Mouse (Mus musculus): Measurements from ENCODE around the gene Myo10.

The Myo10 gene

DNA sequence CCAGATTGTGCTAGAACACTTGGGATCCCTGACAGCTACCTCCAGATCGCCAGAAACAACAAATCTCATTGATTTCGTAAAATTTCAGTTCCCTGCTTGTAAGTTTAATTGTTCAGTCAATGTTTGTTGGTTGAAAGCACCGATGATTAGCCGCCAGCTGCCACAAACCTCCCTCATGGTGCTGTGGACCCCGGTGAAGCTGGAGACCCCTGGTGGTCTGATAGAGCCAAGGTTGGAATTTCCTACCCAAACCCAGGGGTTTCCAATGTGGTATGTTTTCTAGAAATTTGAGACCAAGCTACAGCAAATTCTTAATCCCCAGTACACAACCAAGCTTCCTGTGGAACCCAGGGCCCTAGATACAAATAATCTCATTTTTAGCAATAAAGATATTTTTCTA, 179.4 kb downstream of the Myo10 start:
- no peak for DNase-seq (ENCODE audit: low spot score)

DNA sequence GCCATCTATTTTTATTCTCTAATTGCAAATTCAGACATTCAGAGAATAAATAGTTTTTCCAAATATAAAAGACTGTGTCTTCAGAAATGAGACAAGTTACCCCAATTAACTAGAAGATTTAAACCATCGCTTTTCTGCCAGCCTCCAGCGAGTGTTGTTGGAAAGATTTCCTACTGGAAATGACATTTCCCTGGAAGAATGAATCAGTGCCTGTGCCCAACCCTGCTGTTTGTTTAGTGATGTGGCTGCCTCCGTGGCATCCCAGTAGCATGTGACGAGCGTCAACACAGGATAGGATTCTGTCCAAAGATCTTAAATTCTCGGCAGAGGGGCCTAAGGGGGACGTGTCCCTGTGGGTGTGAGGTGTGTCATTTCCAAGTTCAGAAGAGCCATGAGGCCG, 179.9 kb downstream of the Myo10 start:
- no peak for DNase-seq (ENCODE audit: low spot score)

DNA sequence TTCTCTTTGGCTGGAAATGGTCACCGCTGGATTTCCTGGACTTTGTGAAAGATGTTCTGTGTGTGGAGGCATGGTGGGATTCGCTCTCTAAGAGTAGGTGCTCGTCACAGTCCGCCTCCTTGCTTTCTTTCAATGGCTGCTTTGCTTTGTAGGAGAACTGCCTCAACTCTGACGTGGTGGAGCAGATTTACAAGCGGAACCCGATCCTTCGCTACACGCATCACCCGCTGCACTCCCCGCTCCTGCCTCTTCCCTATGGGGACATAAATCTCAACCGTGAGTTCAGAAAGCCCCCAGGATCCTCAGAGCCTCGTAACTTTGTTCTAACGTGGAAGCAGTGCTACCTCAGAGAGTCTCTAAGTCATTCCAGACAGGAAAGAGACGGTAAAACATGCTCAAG, 180.8 kb downstream of the Myo10 start:
- DNase-seq (ENCODE audit: low spot score) = no peak

DNA sequence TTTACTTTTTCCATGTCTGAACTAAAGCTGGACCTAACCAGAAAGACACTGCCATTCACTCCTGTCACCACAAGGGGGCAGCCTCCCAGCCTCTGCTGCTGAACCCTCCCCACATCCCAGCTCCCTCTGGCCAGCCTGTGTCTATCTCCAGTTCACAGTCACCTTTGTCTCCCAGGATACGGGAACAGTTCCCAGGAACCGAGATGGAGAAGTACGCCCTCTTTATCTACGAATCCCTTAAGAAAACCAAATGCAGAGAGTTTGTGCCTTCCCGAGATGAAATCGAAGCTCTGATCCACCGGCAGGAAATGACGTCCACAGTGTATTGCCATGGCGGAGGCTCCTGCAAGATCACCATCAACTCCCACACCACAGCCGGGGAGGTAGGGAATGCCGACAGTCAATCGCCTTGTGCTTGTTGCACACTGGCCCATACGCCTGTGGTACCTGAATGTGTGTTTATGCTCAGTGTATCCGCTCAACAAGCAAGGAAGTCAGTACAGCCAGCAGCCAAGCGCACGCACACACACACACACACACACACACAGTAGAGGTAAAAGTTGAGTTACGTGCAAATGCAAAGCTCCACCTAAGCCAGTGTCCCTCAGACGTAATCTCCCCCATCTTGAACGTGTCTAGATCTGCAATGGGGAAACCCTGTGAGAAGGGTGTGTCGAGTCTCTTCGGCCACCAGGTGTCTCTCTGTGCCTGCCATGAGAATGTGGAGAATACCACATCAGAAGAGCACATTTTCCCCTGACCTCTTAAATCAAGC, 183.2 kb downstream of the Myo10 start:
- peak; percentile 75 for DNase-seq (ENCODE audit: low spot score)

DNA sequence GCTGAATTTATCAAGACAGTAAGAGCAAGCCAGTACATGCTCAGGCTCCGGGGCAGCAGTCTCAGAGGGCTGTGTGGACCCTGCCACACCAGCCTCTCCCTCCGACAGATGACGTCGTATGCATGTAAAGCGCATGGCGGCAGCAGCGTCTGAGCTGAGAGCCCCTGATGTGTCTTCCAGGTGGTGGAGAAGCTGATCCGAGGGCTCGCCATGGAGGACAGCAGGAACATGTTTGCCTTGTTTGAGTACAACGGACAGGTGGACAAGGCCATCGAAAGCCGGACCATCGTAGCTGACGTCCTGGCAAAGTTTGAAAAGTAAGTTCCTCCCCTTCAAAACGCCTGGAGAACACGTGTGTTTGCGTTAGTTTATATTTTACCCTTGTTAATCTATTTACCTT, 184.0 kb downstream of the Myo10 start:
- DNase-seq (ENCODE audit: low spot score) = no peak

DNA sequence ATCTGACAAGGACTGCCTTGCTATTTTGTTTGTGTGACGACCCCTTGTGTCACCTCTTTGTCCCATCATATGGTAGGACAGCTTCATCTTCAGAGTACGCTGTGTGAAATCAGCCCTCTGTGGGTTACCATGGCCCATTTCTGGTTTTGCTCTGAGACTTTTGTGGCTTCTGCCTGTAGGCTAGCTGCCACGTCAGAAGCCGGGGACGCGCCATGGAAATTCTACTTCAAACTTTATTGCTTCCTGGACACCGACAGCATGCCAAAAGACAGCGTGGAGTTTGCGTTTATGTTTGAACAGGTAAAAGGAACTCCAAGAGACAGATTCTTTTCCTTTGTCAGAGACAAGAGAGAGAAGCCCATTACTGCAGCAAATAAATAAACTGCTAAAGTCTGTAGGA, 184.6 kb downstream of the Myo10 start:
- DNase-seq (ENCODE audit: low spot score) = no peak

DNA sequence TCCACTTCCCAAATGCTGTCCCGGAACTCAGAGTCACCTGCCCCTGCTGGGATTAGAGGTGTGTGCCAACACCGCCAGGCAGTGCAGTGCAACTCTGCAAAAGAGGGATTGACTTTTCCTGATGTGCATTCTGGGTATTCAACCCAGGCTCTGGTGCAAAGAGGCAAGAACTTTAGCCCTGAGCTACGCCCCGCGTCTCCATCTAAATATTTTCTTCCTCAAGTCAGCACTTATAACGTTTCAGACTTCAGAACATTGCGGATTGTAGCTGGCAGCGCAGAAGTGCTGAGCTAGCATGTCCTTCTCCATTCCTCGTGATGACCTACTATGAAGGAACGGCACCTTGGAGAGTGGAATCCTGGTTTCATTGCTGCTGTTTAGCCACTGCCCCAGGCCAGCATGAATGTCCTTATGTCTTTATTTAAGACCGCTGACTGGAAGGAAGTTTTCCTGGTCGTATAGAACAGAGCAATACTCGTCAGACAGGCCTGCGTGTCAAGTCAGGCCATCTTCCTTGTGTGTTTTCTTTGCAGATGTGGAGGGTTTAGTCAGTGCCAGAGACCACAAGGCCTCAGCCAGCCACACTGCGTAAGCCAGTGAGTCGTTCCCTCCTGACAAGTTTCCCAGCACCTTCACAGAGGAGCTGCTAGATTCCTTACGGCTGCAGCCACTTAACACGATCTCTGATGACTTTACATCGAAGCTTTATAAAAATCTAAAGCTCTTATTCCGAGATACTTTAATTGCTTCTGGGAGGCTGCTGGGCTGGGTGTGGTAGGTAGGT, 186.5 kb downstream of the Myo10 start:
- DNase-seq (ENCODE audit: low spot score) = no peak

DNA sequence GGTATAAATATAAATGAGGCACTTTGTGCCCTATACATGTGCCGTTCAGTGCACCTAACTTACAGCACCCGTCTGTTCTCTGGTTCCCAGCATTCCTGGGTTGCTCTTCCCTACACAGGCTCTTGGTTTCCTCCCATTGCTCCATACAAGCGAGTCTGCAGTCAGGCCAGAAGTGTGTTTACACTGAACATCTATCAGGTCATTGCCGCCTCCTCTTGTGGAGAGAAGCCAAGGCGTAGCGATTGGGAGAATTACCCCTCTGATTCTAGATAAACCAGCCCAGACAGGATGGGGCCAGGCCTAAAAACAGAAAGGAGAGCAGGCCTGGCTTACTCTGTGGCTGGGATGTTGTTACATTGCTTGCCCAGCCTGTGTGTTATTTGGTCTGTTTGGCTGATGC, 187.3 kb downstream of the Myo10 start:
- DNase-seq (ENCODE audit: low spot score) = no peak

DNA sequence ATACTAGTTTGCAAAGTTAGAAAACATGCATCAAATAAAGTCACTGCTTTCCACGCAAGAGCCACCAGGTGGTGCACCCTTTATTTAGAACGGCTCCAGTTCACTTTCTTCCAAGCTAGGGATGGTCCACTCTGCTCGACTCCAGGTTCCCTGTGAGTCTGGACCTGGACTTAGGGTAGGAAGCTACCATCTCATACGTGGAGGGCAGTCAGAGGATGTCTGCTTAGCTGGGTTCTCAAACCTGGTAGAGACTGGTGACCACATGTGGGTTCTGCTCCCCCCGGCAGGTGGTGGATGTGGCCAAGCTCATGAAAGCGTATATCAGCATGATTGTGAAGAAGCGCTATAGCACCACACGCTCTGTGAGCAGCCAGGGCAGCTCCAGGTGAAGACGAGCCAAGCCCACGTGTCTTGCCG, 189.5 kb downstream of the Myo10 start:
- DNase-seq (ENCODE audit: low spot score) = no peak

DNA sequence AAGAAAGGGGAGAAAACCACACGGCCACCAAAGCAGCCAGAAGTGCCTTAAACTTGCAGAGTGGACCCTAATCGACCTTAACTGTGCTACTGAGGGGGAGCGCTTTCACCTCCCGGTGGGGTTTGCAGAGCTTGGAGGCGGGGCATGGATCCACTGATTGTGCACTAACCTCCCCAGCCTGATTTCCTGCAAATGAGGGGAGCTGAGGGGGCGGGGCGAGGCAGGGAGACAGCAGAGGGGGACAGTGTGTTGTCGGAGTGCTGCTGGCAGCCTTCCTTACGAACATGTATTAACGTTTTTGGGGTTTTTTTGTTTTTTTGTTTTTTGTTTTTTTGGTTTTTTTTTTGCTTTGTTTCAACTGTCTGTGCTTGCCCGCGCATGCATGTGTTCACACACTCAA, 190.2 kb downstream of the Myo10 start:
- DNase-seq (ENCODE audit: low spot score) = no peak

DNA sequence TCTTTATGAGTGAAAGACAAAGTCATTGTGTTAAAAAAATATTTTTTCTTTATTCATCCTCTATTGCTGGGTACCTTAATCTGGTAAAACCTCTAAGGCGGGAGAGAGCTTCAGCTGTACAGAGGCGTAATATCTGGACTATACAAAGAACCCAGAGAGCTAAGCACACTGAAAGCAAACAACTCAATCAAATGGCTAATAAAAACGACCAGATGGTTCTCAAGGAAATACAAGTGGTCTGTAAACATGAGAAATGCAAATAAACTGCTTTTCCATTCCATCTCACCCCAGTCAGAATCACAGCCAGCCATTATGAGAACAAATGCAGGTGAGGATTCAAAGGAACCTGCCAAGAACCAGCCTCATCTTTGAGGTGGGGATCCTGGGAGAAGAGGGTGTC, 192.2 kb downstream of the Myo10 start:
- DNase-seq (ENCODE audit: low spot score) = no peak

DNA sequence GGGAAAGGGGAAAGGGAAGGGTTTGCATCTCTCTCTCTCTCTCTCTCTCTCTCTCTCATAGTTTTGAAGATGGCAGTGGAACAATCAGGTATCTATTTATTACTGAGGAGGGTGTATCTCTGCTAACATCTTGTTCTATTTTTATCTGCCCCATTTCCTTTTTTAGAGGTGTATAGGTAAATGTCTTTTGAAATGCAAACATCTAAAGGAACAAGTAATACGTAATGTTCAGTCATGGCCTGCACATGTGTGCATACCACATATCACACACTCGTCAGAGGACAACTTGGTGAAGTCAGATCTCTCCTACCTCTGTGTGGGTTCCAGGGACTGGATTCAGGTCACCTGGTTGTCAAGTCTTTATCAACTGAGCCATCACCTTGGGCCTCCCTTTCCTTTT, 194.9 kb downstream of the Myo10 start:
- DNase-seq (ENCODE audit: low spot score) = no peak

DNA sequence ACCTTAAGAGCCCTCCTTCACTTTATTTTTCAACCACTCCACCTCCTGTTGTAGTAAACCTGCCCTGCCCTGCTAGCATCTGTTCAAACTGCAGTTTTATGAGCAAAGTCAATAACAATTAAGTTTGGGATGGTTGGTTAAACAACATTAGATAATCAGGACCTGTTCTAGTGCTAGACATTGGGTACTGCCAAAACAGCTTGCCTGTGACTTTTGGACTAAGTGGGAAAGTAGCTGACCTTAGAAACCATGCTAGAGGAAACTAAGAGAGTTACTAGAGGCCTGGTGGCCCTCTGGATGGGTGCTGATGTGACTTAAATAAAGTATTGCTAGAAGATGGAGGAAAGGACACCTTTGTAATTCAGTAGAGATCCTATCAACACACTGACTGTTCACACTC, 199.7 kb downstream of the Myo10 start:
- no peak for DNase-seq (ENCODE audit: low spot score)

DNA sequence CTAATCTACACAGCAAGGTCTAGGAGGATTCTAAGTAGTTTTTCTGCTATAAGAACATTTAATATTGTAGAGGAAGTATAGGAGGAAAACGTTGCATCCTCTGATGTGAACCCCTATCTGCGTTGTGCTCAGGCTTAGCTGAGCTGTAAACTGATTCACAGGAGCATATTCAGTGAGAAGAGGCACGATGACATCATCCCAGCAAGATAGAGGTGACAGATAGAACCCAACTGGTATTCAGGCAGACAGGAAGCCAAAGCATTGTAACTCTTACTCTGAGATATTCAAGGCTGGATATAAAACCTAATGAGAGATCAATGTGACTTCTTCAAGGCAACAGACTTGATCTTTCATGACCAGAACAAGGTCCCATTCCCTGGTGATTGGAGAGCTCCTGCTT, 200.3 kb downstream of the Myo10 start:
- DNase-seq (ENCODE audit: low spot score) = no peak

DNA sequence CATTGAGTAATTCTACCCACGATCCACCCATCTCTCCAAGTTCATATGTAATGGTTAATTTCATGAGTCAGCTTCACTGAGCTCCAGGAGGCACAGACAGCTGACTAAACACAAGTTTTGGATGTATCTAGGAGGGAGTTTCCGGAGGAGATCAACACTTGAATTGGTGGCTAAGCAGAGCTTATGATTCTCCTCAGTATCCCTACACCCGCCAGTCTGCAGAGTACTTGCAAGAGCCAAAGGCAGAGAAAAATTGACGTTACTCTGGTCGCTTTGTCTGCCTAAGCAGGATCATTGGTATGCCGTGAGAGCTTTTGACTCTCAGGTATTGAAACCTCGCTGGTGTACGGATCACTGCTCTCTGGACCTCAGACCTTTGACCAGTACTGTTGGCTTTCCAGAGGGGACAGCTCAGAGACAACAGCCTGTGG, 204.2 kb downstream of the Myo10 start:
- no peak for DNase-seq (ENCODE audit: low spot score)

DNA sequence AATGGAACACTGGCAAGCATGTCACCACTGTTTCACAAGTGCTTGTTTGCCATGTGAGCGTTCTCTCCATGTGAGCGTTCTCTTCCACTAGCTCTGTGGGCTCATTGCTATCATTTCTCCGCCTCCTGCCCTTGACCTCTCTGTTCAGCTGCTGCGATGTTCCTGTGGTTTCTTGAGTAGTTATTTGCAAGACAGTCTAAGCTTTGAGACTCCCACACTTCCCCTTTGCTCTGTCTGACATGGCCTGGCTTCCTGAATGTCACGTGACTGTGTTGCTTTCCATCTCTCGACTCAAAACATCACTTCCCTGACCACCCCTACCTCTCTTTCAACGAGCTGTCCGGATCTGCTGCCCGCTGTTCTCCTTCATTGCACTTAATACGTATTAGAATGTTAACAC, 206.1 kb downstream of the Myo10 start:
- no peak for DNase-seq (ENCODE audit: low spot score)

DNA sequence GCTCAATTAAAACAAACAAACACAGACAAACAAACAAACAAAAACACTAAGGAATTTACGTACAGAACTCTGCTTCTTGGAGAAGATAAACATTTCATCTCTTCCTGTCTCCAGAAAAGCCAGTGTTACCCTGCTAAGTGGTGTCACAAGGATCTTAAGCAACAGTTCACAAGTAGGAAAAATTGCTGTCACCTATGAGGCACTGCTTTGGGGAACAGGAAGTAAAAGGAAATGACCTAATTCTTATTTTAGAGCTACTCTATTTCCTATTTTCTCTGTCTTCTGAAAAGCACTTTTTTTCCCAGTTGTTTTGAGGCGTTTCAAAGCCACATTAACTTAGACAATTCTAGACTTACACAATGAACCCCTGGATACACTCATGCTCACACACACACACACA, 208.1 kb downstream of the Myo10 start:
- DNase-seq (ENCODE audit: low spot score) = no peak

DNA sequence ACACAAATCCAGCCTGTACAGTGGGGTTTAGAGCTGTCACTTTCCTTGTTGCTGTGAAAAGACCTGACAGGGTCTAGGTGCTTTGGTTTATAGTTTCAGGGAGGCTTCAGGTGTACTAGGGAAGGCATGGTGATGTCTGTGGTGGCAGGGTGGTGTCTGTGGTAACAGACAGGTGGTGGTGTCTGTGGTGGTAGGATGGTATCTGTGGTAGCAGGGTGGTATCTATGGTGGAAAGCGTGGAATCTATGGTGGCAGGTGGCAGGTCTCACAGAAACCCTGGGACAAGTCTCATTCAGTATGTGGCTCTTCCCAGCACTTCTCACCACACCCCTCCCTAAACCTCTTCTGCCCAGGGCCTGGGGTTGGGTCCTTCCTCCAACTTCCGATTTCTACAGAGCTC, 212.0 kb downstream of the Myo10 start:
- no peak for DNase-seq (ENCODE audit: low spot score)

DNA sequence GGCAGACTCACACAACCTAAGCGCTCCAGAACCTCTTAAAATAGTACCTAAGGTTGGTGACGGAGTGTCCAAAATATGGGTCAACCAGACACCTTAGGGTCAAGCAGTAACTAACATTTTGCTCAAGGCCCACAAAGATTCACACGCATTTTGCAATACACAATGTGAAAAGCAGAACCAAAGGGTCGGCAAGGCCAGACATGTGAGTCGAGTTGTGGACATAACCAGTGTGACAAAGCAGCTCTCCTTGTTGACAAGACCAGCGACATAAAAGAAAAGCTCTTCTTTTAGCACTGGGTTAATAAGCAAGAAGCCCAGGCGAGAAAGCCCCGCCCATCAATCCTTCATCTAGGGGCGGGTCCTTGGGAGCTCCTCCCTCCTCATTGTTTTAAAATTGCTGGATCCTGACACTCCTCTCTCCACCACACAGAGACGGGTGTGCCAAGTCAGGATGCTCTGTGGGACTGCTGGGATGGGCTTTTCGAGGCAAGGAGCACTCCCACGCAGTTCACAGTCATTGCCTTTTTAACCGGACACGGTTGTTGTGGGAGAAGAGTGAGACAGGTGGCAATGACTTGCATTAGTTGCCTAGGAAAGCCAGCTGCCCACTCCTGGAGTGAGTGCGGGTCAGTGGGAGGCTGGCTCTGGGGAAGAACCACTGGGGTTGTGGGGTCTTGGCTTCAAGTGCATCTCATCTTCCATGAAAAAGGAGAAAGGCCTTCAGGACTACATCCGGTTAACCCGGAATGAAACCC, 212.8 kb downstream of the Myo10 start:
- DNase-seq (ENCODE audit: low spot score) = no peak

DNA sequence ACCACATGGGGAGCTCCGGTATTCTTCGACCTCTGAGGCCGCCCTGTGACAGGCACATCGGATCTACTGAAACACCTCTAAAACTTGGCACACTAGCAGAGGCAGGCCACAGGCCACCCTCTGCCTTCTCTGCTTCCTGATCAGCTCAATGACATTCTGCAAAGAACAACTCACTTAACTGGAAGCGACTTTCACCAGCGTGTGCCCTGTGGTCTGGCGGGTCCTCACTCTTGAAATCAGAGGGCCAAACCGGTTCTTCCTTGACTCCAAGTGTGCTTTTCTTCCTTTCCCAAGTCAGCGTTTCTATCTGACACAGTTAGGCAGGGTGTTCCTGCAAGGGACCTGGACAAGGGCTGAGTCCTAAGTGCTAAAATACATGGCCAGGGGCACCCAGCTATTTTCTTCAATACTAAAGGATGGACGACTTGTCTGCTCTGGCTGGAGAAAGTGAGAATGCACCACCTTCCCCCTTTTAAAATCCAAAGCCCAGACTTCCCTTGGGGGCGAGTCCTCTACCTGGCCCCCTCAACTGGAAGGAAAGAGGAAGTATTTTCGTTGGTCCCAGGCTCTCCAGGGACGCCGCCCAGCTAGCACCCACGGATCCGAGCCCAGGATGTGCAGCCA, 220.2 kb downstream of the Myo10 start:
- DNase-seq (ENCODE audit: low spot score) = peak; percentile 26

DNA sequence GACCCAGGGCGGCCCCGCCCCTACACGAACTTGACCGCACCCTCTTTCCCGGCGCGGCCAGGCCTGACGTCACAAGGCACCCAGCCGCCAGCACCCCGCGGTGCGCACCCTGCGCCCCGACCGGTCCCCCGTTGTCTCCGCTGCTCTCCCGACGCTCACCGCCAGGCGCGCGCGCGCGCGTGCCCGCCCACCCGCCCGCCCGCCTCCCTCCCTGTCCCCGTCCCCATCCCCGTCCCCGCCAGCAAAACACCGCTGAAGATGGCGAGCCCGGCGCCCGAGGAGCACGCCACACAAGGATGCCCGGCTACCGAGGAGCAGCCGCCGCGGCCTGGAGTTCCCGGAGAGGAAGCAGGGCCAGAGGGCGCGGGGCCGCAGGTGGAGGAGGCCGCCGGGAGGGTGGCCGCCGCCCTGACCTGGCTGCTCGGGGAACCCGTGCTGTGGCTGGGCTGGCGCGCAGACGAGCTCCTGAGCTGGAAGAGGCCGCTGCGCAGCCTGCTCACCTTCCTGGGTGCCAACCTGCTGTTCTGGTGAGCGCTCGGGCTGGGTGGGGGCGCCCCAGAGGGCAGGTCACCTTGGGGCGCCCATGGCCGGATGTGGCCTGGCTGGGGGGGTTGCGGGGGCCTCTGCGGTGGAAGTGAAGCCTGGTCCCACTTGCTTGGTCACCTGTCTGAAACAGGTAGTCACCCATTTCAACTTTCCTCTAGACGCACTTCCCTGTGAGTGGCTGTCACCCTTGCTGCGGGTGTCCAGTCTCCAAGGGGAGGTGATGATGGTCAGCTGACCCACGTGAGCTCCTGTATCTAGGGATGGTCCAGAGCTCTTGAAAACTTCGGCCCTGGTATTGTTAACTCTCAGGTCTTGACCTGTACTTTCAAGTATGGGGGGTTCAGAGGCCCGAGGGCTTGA, 221.0 kb downstream of the Myo10 start, which contains the start of gene Retreg1:
Gene Retreg1 (plus strand): TSS at position 95 of the 906 bp plus-strand sequence.
- DNase-seq (ENCODE audit: low spot score) = peak; percentile 49

Measured in embryo, embryonic 10 days (tissue).